Mouse (Mus musculus) CH12.LX (cell line): ENCODE measurements around the gene Map7.

ENCODE experiments used
- CTCF ChIP-seq, 2 experiments: IDR thresholded peaks in 1 of 2; conservative IDR thresholded peaks in 1 of 2; 2 replicates each; pipeline ENCODE4 v1.5.1; 2011 to 2012; ENCODE audit warnings: low read depth in 2 of 2, low read length in 2 of 2, improper control_type of control experiment in 1 of 2, inconsistent platforms in 1 of 2, mild to moderate bottlenecking in 1 of 2, moderate library complexity in 1 of 2
- MAFK ChIP-seq: IDR thresholded peaks from 2 replicates; pipeline ENCODE4 v1.6.1; 2011; ENCODE audit warnings: low read length, improper control_type of control experiment; ENCODE audit not compliant: insufficient replicate concordance
- POLR2A ChIP-seq: IDR thresholded peaks from 2 replicates; pipeline ENCODE4 v1.6.1; 2011; ENCODE audit warnings: low read depth, mild to moderate bottlenecking, improper control_type of control experiment, low read length
- SMC3 ChIP-seq: IDR thresholded peaks from 2 replicates; pipeline ENCODE4 v1.6.1; 2011; ENCODE audit warnings: low read depth, low read length, improper control_type of control experiment

DNA sequence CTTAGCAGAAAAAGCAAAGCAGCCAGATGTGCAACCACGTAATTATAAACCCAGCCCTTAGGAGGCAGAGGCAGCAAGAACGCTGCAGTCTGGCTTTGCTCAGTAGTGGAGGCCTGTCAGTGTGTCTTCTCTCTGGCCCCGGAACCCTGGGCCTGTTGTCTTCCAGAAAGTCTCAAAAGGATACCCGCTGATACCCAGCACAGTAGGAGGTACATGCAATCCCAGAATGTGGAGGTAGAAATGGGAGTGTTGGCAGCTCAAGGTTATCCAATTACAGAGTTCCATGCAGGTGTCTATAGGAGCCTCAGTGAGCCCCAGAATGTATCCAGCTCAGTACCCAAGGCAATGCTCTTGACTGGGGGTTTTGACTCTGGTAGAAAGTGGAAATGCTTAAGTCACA lies 73.7 kb downstream of the Map7 start:
- no peak for TF ChIP-seq MAFK
- no peak for TF ChIP-seq POLR2A
- TF ChIP-seq SMC3 = no peak
- no peak for TF ChIP-seq CTCF (conservative IDR thresholded peaks at IDR 0.05 in 1 of 2, IDR thresholded peaks at IDR 0.05 in 1 of 2; ENCODE audit: low read depth in 2 of 2, low read length in 2 of 2)
